Mouse (Mus musculus): ENCODE measurements at regions not wholly inside any gene's neighbourhood (a gene's known extent, or its start where the extent isn't known, plus 50 kb on each side); places are given as distances from the start of the nearest gene placed in this dataset.

DNA sequence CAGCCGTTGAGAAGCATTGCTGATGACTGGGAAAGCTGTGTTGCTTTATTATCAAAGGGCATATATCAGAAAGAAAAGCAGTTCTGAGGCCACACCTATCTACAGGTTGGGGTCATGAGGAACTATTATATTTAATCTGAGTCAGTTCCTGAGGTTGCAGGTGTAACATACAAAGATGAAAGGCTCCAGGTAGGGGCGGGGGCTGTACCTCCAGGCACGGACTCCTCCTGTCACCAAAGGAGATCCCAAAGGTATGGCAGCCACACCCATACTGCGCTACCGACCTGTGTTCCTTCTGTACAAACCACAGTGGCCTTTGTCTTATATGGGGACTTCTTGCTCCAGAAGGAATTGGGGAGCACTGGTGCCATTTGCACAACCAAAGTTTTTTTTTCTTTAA is 149.4 kb upstream of the Klf3 start:
- DNase-seq (ENCODE audit: low spot score), result no peak

- no peak for DNase-seq (ENCODE audit: low spot score)
Observed at GRCm38 (mm10) chr5:64655286-64655685, 147.9 kb upstream of the Klf3 start.

DNA sequence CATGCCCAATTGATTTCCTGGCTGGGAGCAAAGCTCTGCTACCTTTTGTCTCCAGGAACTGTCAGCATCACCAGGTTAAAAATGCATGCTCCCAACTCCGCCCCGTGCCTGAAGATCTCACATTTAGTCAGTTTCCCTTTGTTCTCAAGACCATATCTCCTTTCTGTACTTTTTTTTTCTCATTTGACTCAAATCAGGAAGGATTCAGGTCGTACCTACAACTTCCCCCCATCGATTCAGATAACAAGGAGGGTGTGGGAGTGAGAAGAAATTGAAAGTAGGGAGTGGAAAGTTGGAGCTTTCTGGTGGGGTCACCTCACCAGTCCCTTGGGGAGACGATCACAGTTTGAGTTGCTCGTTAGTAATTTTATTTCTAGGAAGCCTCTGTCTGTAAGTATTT is 141.2 kb upstream of the Klf3 start:
- DNase-seq (ENCODE audit: low spot score), result no peak

DNA sequence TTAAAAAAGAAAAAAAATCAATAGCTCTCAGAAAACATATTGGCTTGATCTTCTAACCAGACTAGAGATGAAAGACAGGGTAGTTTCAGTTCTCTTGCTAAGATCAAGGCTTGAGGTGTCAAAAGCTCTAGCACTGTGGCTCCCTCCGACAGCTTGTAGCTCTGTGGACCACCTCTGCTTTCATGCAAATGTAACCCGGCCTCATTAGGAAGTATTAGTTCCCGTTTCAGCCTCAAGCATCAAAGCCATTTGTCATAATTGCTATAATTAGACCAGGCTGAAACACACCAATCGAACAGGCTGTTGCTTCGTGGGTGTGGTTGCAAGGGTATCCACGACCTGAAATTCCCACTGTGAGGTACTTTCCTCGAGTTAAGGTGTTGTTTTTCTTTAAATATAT is 140.7 kb upstream of the Klf3 start:
- DNase-seq (ENCODE audit: low spot score), result no peak

GRCm38 (mm10) chr5:64663766-64664165 is 139.4 kb upstream of the Klf3 start:
- DNase-seq (ENCODE audit: low spot score), result no peak

- DNase-seq (ENCODE audit: low spot score), result no peak
Observed at GRCm38 (mm10) chr5:64665064-64665463, 138.1 kb upstream of the Klf3 start.

DNA sequence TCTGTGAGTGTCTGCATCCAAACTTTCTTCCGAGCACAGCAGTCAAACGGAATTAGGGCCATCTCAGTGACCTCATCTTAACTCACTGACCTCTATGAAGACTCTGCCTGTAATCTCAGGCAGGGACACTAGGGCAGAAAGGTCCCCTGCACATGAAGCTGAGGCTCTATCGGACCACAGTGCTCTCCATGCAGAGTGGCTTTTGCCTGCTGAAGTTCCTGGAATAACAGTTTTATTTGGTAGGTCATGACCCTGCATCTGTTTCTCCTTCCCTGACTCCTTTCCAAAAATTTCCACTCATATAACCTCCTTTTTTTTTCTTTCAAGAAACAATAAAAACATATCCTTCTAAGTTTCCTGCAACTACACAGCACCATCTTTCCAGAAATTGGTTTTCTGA is 136.9 kb upstream of the Klf3 start:
- no peak for DNase-seq (ENCODE audit: low spot score)

DNA sequence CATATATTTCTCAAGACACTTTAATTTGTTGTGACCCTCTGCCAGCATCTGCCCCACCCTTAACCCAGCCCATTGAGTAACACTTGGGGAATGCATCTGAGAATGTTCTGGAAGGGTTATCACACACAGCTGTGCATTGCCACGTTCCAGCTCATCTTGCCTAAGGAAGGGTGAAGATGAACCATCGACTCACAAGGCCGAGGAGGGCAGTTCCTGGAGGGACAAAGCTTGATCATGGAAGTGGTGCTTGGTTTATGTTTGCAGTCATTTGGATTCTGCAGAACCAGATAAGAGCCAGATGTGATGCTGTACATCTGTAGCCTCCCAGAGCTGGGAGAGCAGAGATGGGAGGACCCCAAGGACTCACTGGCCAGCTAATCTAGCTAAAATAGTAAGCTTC is 136.1 kb upstream of the Klf3 start:
- no peak for DNase-seq (ENCODE audit: low spot score)

DNA sequence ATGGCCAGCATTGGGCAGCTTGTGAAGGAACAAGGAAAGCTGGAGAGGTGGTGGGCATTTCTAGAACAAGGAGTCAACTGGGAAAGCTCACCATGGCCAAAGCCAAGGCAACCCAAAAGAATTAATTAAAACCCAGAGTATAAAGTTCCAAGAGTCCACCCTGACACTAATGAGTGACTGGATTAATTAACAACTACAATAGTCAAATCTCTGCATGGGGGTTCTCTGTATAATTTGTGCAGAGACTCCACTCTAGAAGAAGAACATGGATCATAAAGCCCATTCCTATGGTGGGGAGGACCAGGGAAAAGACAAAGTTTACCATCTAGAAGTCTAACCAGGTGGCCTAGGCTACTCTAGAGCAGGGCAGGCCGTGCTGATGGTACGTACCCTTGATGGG is 129.3 kb upstream of the Klf3 start:
- no peak for DNase-seq (ENCODE audit: low spot score)

DNA sequence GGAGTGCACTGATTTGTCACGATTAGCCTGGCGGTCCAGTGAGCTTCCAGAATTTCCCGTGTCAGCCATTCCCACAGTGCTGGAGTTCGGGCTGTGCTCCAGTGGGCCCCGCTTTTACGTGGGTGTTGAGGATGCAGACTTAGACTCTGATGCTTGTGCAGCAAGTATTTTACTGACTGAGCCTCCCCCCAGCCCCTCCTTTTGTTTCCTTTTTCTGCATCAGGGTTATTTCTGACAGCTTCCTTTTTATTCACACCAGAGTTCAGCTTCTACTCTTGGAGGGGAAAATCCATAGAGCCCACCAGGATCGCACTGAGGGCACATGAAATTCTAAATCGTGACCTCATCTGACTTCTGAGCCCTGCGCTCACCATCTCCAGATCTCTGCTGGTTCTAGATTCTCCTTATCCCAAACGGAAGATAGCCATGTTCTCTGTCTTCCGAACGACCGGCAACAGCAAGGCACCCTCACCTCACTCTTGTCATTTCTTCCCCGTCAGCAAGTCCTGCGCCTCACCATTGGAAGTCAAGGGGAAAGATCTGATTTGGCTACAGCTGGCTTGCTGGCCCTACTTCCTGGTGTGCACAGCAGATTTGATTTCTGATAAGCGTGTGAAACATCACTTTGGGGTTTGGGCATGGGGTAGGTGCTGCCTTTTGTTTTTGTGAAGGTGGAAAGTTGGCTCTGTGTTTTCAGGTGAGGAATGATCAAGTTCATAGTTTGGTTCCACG is 126.8 kb upstream of the Klf3 start:
- no peak for DNase-seq (ENCODE audit: low spot score)

DNA sequence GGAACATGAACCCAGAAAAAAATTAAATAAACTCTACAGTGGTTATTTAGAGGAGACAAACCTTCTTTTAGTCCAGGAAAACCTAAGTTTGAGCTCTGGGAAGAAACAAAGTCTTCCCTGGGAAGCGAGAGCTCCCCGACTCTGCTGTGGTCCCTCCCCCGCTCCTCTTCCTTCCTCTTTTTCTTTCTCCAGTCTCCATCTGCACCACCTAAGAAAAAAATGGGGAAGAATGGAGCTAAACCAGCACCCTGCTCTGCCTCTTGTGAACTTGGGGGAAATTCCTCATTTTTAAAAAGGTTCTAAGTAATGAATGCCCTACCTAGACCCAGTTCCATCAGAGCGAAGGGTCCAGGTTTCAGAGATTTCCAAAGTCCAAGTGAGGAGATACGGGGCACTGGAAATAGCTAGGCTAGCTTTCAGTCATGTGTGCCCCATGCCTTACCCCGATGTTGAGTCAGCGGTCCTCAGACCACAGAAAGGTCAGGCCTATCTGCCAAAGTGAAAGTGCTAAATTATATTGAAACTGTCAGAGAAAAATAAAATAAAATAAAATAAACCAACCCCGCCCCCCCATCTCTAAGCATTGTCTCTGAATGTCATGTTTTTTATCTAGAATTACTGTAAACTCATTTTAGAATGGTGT is 126.1 kb upstream of the Klf3 start:
- DNase-seq (ENCODE audit: low spot score), result no peak

- no peak for DNase-seq (ENCODE audit: low spot score)
Observed at GRCm38 (mm10) chr5:64678706-64679105, 124.5 kb upstream of the Klf3 start.

DNA sequence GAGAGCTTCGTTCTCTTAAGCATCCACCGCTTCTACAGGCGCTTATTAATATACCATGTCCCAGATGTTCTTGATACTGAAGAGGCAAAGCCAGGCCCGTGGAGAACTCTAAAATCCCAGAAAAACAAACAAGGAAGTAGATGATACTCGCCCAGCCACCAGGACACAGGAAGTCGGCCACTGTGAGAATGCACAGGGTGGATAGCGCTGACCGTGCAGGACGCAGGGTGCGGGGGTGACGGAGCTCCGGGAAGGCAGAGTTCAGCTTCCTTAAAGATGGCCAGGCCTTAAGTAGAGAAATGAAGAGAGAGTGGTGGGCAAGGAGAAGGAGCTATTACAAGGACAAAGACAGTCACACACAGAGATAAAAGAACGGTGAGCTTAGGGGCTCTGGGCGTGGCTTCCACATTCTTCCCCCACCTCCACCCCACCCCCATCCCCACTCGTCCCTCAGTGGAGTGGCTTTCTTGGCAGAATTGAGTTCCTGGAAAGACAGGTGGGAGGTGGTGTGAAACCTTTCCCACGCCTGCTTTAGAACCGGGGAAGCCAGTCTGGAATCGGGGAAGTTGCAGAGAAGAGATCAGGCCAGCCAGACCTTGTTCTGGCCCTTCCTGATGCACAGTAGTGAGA is 123.1 kb upstream of the Klf3 start:
- DNase-seq (ENCODE audit: low spot score), result no peak

GRCm38 (mm10) chr5:64681161-64681560 is 122.0 kb upstream of the Klf3 start:
- DNase-seq (ENCODE audit: low spot score), result no peak

GRCm38 (mm10) chr5:64682326-64682845 is 120.8 kb upstream of the Klf3 start:
- DNase-seq (ENCODE audit: low spot score), result no peak

- DNase-seq (ENCODE audit: low spot score), result no peak
Observed at GRCm38 (mm10) chr5:64683419-64683818, 119.8 kb upstream of the Klf3 start.

GRCm38 (mm10) chr5:64684275-64684674 is 118.9 kb upstream of the Klf3 start:
- DNase-seq (ENCODE audit: low spot score), result no peak

GRCm38 (mm10) chr5:64690148-64690547 is 113.0 kb upstream of the Klf3 start:
- no peak for DNase-seq (ENCODE audit: low spot score)

GRCm38 (mm10) chr5:64691406-64692100 is 111.6 kb upstream of the Klf3 start:
- DNase-seq (ENCODE audit: low spot score), result no peak

GRCm38 (mm10) chr5:64692335-64692734 is 110.9 kb upstream of the Klf3 start:
- no peak for DNase-seq (ENCODE audit: low spot score)

- no peak for DNase-seq (ENCODE audit: low spot score)
Observed at GRCm38 (mm10) chr5:64693616-64694015, 109.6 kb upstream of the Klf3 start.

GRCm38 (mm10) chr5:64694606-64695005 is 108.6 kb upstream of the Klf3 start:
- DNase-seq (ENCODE audit: low spot score), result no peak

- DNase-seq (ENCODE audit: low spot score), result no peak
Observed at GRCm38 (mm10) chr5:64696099-64696498, 107.1 kb upstream of the Klf3 start.
